Mouse (Mus musculus) urinary bladder, postnatal 14 days (tissue): ENCODE results near the gene Ahcyl2.

Experiments
- DNase-seq: peaks from one replicate; pipeline ENCODE4 v3.0.0; 2021; ENCODE audit warnings: low spot score

Gene Ahcyl2

DNA sequence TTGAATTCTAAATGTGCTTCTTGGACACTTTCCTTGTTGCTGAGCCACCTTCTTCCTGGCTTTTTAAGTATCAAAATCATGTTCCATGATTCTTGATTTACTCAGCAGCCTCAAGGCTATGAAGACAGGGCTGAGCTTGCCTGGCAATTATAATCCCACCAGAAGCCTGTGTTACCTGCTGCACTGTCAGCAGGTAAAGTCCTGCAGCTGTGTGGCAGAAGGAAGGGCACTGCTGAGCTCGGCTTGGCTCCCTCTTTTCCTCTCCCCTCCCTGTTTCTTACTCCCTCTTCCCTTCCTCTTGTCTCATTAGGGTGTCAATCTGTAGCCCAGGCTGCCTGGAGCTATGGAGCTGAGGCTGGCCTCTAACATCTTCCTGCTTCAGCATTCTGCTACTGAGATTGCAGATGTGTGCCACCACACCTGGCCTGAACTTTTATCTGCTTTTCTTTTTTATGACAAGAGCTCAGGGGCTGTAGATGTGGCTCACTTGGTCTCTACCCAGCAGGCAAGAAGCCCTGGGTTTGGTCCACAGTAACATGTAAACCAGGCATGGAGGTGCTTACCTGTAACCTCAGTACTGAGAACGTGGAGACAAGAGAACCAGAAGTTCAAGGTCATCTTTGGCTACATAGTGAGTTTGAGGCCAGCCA, 3.0 kb downstream of the Ahcyl2 start:
- no peak for DNase-seq

DNA sequence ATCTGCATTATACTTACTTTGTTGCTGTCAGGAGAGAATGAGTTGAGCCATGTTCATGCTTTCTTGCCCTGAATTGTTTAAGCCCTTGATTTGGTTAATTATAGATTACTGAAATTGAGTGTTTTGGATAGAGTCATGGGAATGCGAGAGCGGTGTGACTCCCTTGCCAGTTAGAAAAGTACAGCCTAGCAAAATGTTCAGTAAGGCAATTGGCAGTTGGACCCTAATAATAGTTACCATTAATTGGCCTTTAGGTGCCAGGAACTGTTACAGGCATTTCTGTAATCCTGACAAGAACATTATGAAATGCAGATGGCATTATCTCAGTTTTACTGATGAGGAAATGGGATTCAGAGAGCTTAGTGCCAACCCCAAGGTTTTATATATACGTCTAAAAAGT, 4.4 kb downstream of the Ahcyl2 start:
- no peak for DNase-seq

DNA sequence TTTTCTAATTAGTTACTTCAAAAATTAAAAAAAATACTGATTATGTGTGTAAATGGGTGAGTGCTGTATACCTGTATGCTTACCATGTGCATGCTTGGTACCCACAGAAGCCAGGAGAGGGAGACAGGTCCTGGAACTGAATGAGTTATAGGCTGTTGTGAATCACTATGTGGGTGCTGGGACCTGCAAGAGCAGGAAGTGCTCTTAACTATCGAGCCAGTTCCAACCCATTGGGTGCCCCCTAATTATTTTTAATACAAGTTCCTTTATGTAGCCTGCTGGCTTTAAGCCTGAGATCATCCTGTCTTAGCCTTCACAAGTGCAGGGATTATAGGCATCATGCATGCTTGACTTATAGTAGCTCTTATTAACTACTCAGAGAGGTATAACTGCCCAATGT, 6.3 kb downstream of the Ahcyl2 start:
- no peak for DNase-seq

DNA sequence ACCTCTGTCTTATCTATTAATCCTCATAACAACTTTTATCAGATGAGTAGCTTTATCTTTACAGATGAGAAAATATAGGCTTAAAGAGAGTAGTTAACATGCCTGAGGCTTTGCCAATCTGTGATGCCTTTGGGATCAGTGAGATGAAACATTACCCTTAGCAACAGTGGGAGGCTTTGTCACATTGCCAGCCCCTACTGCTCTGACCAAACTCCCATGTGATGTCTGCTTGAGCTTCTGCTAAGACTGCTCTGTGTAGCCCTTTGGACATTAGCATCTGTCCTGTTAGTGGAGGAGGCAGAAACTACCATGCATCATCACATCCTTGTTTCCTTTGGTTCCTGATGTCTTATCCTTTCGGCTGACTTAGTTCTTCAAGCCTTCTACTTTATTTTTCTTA, 7.8 kb downstream of the Ahcyl2 start:
- DNase-seq, result no peak

DNA sequence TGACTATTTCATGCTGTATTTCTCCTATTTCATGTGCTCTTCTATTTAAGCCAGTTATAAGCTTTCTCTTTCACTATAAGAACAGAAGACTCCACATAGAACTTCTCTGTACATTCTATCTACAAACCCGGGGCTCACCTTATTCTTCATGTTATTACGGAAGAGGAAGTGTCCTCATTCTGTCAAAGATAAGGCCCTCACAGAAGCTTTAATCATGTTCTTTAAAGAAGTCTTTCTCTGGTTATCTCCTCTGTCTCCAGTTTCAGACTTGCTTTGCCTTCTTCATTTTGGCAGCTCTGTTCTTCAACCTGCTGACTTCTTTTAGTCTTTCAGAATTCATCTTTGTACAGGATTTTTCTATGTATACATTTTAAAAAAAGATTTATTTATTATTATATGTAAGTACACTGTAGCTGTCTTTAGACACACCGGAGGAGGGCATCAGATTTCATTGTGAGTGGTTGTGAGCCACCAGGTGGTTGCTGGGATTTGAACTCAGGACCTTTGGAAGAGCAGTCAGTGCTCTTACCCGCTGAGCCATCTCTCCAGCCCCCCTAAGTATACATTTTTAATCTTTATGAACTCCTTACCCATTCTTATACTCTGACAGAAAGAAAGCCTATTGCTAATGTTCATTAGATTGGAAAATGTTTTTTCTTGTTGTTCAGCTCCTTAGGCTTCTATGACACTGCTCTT, 8.9 kb downstream of the Ahcyl2 start:
- no peak for DNase-seq

DNA sequence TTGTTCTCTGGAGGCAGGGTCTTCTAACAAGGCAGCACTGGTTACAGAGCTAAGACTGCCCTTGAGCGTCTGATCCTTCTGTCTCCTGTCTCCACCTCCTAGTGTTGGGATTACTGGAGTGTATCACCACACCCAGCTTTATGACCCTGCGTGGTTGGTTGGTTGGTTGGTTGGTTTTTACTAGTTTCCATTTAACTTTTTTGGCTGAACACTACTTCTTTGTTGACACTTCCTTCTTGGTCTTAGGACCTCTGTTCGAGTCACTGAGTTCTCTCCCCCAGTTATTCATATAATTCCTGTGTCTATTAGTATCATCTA, 9.4 kb downstream of the Ahcyl2 start:
- no peak for DNase-seq

DNA sequence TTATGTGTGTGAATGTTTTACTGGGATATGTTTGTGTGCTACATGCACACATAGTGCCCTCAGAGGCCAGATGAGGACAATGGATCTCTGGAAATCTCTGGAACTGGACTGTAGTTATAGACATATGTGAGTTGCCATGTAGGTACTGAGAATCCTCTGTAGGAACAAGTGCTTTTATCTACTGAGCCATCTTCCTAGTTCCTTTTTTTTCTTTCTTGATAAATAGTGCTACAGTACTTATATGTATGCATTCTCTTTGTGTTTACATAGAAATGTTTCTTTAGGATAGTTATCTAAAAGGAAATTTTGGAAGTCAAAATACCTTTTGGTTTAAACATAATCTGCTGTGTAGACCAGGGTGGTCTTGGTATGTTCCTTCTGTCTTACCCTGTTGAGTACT, 12.3 kb downstream of the Ahcyl2 start:
- no peak for DNase-seq

DNA sequence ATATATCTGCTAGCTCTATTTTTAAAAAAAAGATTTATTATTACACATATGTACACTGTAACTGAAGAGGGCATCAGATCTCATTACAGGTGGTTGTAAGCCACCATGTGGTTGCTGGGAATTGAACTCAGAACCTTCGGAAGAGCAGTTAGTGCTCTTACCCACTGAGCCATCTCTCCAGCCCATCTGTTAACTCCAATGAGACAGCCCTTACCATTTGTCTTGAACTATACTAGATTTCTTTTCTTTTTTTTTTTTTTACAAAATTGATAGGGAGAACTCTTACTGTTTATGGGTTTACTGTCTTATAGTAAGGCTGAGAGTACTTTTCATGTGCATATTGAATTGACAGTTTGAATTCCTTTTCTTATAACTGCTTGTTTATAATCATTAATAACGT, 12.8 kb downstream of the Ahcyl2 start:
- no peak for DNase-seq

DNA sequence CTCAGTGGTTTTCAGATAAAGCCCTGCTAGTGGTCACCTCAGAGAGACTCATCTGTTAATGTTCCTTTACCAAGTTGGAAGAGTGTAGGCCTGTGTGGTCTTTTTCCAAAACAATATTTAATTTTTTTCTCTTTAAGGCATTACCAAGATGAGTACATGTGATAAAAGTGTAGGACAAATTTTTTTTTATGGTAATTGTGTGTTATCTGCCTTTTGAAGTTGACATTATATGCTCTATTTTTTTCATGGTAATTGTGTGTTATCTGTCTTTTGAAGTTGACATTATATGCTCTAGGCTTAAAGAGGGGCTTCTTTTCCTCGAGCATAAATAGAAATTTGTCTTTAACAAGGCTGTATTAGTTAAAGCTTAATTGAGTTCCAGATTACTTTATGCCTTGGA, 14.4 kb downstream of the Ahcyl2 start:
- no peak for DNase-seq

DNA sequence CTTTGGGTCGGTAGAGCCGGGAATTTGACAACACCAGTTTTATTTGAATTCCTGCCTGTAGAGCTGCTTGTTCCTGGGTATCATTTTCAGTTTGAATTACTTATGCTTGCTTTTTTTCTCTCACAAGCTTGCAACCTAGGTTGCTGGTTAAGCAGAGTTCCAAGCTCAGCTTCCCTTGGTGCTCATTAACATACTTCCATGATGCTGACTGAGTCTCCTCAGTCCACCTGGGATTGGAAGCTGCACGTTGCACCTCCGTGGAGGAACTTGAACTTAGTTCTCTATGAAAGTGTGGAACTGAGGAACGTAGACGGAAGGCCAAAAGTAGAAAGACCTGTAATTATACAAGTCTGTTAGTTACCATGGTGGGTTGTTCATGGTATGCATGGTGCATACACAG, 16.1 kb downstream of the Ahcyl2 start:
- no peak for DNase-seq

DNA sequence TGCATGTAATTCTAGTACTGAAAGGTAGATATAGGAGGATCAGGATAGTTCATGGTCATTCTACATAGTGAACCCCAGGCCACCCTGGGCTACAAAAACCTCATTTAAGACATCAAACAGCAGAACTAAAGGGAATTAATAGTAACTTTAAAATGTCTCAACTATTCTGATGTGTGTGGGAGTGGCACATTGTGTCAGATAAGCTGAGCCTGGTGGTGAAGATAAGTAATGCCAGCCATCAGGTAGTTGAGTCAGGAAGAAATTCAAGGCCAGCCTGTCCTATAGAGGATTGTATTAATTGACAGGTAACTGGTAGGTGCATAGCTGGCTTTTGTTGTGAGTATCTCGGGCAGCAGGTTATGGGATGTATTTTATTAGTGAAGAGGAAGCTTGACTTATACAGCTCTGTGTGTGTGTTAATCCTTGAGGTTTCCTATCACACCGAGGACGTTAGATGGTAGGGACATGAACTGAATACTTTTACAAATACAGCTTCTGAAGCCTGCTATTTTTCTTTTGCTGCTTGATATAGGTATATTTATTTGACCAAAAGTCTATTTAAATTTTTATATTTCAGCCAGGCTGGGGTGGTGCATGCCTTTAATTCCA, 16.7 kb downstream of the Ahcyl2 start:
- no peak for DNase-seq

DNA sequence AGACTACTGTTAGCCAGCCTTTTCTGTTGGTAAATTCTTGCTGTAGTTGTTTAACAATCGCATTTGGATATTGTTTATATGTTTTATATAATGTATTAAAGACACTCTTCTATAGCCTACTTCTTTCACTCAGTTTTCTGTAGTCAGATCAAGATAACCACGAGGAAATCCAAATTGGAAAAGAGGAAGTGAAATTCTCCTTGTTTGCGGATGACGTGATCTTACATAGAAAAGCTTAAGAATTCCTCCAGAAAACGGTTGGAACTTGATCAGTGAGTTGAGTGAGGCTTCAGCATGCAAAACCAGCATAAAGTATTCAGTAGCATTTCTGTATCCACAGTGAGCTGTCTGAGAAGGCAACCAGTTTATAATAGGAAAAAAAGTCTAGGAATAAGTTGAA, 17.9 kb downstream of the Ahcyl2 start:
- no peak for DNase-seq

DNA sequence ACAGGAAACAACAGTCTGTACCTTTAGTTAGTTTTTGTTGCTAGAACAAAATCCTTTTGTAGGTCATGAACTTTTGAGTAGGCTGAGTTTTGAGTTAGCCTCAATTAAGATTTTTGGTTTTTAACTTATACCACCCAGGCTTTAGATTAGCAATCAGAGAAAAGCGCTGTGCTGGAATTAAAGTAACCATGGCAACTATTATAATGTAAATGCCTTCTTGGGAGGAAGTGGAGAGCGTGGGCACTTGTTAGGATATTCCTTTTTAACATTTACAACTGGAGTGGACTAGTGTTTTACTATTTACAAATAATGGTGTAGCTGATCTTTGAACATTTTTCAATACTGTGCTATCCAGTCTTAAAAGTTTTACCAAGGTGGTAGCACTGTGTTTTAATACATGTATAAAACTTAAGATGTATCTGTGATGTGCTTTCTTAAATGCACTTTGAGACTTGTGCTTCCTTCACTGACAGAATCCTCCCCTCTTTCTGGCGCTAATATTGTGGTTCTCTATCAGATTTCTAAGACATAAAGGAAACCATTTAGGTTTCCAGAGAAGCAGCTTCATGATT, 21.1 kb downstream of the Ahcyl2 start:
- no peak for DNase-seq

DNA sequence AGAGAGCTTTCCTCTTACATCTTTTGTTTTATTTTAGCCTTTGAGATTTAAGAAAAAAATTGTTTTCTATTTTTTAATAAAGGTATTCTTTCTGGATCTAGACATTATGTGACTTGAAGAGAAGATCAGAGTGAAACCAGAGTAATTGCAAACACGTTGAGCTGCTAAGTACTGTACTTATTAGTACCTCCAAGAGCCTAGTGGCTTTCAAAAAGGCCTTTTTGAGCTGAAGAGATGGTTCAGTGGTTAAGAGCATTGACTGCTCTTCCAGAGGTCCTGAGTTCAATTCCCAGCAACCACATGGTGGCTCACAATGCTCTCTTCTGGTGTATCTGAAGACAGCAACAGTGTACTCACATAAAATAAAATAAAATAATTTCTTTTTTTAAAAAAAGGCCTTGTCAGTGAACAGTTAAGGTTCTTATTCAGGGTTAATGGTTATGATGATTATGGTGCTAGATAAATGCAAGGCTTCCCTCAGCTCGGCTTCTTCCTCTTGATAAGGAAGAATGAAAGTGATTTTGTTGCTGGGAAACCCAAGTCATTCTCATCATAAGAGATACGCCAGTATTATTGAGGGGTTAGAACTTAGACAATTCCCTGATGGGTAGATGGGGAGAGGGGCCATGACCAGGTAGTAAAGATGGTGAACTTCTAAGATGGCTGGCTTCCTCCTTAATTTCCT, 22.3 kb downstream of the Ahcyl2 start:
- no peak for DNase-seq

DNA sequence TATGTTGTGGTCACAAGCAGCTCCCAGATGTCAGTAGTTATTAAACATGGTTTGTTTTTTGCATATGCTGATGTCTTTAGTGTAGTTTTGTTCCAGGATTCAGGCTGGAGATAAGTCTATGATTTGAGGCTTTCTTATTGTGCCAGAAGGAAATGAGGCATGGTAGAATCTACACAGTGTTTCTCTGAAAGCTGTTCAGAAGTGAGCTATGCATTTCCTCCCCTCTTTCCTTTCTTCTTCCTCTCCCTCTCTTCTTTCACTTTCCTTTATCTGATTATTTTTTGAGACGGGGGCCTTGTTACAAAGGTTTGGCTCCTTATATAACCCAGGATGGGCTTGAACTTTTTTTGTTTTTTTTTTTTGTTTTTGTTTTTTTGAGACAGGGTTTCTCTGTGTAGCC, 25.7 kb downstream of the Ahcyl2 start:
- no peak for DNase-seq

DNA sequence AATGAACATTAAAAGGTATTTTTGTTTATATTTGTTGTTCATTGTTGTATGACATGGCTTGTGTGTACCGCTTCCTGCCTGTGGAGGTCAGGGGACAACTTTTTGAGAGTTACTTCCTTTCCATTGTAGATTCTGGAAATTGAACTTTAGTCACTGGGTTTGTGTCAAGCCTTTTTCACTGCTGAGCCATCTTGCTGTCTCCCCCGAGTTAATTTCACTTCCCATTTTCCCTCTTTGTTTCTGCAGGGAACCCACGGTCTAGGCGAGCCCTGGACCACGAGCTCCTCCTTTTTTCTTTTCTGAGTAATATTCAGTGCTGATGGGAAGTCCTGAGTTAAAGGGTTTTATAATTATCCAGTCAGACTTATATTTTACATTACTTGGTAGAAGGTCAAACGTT, 26.8 kb downstream of the Ahcyl2 start:
- no peak for DNase-seq

DNA sequence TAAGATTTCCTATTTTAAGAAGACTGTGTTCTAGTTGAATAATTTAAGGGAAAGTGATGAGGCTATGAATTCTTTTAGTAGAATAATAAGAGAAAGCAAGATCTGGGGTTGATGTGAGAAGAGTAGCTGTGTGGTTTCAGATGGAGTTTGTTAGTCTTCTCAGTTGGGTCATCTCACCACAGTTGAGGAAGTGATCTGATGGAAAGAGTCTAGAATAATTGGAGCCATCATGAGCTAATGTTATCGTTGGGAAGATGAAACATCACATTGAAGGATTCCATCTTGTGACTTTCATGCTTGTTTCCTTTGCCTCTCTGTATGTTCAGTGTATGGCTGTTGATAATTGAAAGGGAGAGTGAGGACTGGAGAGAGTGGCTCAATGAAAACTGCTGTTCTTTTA, 35.2 kb downstream of the Ahcyl2 start:
- DNase-seq, result no peak

DNA sequence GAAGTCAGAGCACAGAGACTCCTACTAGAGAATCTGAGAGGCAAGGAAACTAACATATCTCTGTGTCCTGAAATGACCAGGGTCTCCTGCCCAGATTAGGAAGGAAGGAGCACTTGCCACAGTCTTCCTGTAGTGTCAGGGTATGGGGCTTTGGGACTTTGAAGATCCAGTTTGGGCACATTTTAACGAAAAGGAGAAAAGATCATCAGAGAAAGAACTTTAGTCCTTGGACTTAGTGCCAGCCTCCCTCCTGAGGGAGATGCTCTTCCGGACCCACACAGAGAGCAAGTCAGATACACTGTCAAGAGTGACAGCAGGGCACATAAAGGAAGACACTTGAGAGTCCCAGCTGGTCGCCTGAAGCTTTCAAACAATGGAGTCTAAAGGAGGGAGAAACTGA, 36.2 kb downstream of the Ahcyl2 start:
- DNase-seq, result no peak

DNA sequence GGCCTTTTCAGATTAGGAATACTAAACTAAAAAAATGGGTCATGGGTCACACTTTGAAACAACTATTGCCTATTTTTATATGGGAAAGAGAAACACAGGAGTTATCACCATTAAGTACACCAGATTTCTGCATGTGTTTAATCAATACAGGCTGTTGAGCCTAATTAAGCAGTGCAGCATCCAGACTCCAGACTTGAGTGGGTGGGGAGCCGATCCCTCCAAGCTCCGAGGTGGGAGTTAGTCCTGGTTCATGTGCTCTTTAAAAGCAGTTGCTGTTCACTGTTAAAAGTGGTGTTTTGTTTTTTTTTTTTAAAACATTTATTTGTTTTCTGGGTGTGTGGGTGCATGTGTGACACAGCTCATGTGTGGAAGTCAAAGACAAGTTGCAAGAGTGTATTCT, 37.6 kb downstream of the Ahcyl2 start:
- no peak for DNase-seq

DNA sequence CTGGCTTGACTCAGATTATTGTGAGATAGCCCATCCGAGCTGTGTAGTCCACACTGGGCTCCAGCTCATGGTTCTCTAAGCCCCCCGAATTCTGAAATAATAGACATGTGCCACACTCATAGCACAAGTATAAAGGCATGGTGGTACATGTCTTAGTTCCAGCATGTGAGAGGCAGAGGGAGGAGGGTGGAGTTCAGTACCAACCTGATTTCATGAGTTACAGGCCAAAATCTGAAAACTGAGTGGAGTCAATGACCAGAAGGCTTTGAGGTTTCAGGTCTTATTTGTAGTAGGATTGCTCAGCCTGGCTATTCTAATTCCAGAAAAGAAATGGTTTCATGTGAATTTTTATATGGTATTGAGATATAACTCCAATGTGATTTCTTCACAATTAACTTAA, 44.3 kb downstream of the Ahcyl2 start:
- DNase-seq, result no peak

DNA sequence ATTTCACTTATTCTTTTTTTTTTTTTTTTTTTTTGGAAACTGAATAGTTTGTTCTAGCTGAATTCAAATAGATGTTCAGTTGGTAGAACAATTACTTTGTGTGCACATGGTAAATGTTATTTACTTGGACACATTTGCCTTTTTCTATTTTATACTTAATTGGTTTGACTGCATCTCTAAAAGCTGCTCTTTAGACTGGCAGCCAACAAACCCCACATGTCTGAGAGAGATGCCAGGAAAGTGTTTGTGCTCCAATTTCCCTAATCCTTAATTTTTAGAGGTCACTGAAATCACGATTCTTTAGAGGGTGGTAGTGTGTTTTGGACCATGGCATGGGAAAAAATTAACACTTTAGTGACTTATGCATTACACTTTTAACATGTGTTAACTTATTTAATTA, 44.8 kb downstream of the Ahcyl2 start:
- DNase-seq, result no peak

DNA sequence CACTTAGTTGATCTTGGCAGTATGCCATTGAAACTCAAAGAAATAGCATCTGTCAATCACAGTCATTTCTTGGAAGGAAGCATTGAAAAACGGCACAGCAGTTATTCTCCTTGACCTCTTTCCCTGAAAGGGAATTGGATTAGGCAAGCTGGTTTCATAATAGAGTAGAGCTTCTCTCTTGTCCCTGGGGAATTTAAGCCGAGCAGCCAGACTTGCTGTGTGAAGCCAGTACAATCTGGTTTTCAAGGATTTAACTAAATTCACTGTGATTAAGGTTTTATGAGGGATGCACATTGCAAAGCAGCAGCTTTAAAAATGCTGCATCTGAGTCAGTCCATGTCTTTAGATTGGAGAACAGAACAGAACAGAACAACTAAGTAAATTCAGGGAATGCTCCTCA, 46.8 kb downstream of the Ahcyl2 start:
- DNase-seq, result no peak

DNA sequence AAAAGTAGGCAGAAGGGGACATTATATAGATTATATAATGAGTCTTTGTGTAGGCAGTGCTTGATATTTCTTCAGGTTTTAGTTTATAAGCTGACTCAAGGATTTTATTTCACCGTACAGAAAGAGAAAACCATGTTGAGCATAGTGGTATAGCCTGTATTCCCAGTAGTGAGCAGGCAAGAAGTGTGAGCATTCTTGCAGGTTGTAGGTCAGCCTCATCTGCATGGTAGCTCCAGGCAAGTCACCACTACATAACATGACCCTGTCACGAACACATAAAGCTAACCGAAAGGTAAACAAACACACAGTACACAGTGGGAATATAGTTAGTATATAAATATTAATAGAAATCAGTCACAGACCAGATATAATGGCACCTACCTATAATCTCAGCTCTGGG, 47.2 kb downstream of the Ahcyl2 start:
- no peak for DNase-seq
